Mouse (Mus musculus): ENCODE measurements around the gene Fntb. TPM values are rescaled to one million over a fixed set of nuclear protein-coding genes. Genes with fewer than 3 reads are reported as not detected.

Gene Fntb
- polyA plus RNA-seq (2012; rRNA removed) = 31.7 and 32.4 TPM in 2 replicates

- TF ChIP-seq POLR2A (IDR thresholded peaks at IDR 0.05; ENCODE audit: extremely low read depth, insufficient read depth, low read length) (peak; percentile 82), CTCF (IDR thresholded peaks at IDR 0.05; ENCODE audit: extremely low read depth, insufficient read depth, low read length) (no peak)
- H3K4me1 ChIP-seq (ENCODE audit: control insufficient read depth, insufficient read depth, low read length) = peaks cover 3% of the 10 kb centered on the region; the same call in 1 of the 2 replicates
- H3K4me3 ChIP-seq (ENCODE audit: insufficient read depth, low read length) = peak within 1 kb of the TSS; percentile 61
- peak within 1 kb of the TSS; percentile 76 for H3K27ac ChIP-seq (ENCODE audit: insufficient read depth, low read length)
Observed at GRCm38 (mm10) chr12:76765354-76765851, at the start of gene Fntb, which contains the start of gene Churc1. Fntb (plus strand) TSS chr12:76765589. Churc1 (plus strand) TSS chr12:76765538.

GRCm38 (mm10) chr12:76718384-76718783, 47.0 kb upstream of the Fntb start:
- Histone ChIP-seq H3K4me3 (ENCODE audit: insufficient read depth, low read length) (no peak overlapping the region), H3K27ac (ENCODE audit: insufficient read depth, low read length) (no peak overlapping the region), H3K4me1 (ENCODE audit: control insufficient read depth, insufficient read depth, low read length) (no peaks in the 10 kb centered on the region)
- TF ChIP-seq POLR2A (IDR thresholded peaks at IDR 0.05; ENCODE audit: extremely low read depth, insufficient read depth, low read length) (no peak), CTCF (IDR thresholded peaks at IDR 0.05; ENCODE audit: extremely low read depth, insufficient read depth, low read length) (no peak)

- TF ChIP-seq POLR2A (IDR thresholded peaks at IDR 0.05; ENCODE audit: extremely low read depth, insufficient read depth, low read length) (no peak), CTCF (IDR thresholded peaks at IDR 0.05; ENCODE audit: extremely low read depth, insufficient read depth, low read length) (no peak)
- Histone ChIP-seq H3K4me1 (ENCODE audit: control insufficient read depth, insufficient read depth, low read length) (no peaks in the 10 kb centered on the region), H3K4me3 (ENCODE audit: insufficient read depth, low read length) (no peak overlapping the region), H3K27ac (ENCODE audit: insufficient read depth, low read length) (no peak overlapping the region)
Observed at GRCm38 (mm10) chr12:76720572-76720971, 44.8 kb upstream of the Fntb start.

GRCm38 (mm10) chr12:76722026-76722425, 43.4 kb upstream of the Fntb start:
- no peaks in the 10 kb centered on the region for H3K4me1 ChIP-seq (ENCODE audit: control insufficient read depth, insufficient read depth, low read length)
- no peak overlapping the region for H3K27ac ChIP-seq (ENCODE audit: insufficient read depth, low read length)
- no peak overlapping the region for H3K4me3 ChIP-seq (ENCODE audit: insufficient read depth, low read length)
- TF ChIP-seq POLR2A (IDR thresholded peaks at IDR 0.05; ENCODE audit: extremely low read depth, insufficient read depth, low read length) (no peak), CTCF (IDR thresholded peaks at IDR 0.05; ENCODE audit: extremely low read depth, insufficient read depth, low read length) (no peak)

GRCm38 (mm10) chr12:76727955-76728354, 37.4 kb upstream of the Fntb start:
- Histone ChIP-seq H3K4me1 (ENCODE audit: control insufficient read depth, insufficient read depth, low read length) (no peaks in the 10 kb centered on the region), H3K4me3 (ENCODE audit: insufficient read depth, low read length) (no peak overlapping the region), H3K27ac (ENCODE audit: insufficient read depth, low read length) (no peak overlapping the region)
- no peak for TF ChIP-seq POLR2A (IDR thresholded peaks at IDR 0.05; ENCODE audit: extremely low read depth, insufficient read depth, low read length)
- TF ChIP-seq CTCF (IDR thresholded peaks at IDR 0.05; ENCODE audit: extremely low read depth, insufficient read depth, low read length) = no peak

GRCm38 (mm10) chr12:76750866-76751459, 14.4 kb upstream of the Fntb start:
- Histone ChIP-seq H3K4me3 (ENCODE audit: insufficient read depth, low read length) (no peak overlapping the region), H3K27ac (ENCODE audit: insufficient read depth, low read length) (no peak overlapping the region), H3K4me1 (ENCODE audit: control insufficient read depth, insufficient read depth, low read length) (no peaks in the 10 kb centered on the region)
- TF ChIP-seq CTCF (IDR thresholded peaks at IDR 0.05; ENCODE audit: extremely low read depth, insufficient read depth, low read length) (no peak), POLR2A (IDR thresholded peaks at IDR 0.05; ENCODE audit: extremely low read depth, insufficient read depth, low read length) (no peak)

GRCm38 (mm10) chr12:76752652-76753318, 12.6 kb upstream of the Fntb start:
- no peak overlapping the region for H3K4me3 ChIP-seq (ENCODE audit: insufficient read depth, low read length)

GRCm38 (mm10) chr12:76765901-76766630, 677 bp downstream of the Fntb start:
- peaks cover 3% of the 10 kb centered on the region; the same call in 1 of the 2 replicates for H3K4me1 ChIP-seq (ENCODE audit: control insufficient read depth, insufficient read depth, low read length)
- H3K4me3 ChIP-seq (ENCODE audit: insufficient read depth, low read length) = peak overlapping the region; percentile 61
- peak overlapping the region; percentile 76; the same call in 1 of the 2 replicates for H3K27ac ChIP-seq (ENCODE audit: insufficient read depth, low read length)
- no peak for TF ChIP-seq CTCF (IDR thresholded peaks at IDR 0.05; ENCODE audit: extremely low read depth, insufficient read depth, low read length)
- no peak for TF ChIP-seq POLR2A (IDR thresholded peaks at IDR 0.05; ENCODE audit: extremely low read depth, insufficient read depth, low read length)

More at GRCm38 (mm10) chr12:76752652-76753318, 12.6 kb upstream of the Fntb start:
- TF ChIP-seq POLR2A (IDR thresholded peaks at IDR 0.05; ENCODE audit: extremely low read depth, insufficient read depth, low read length) (no peak), CTCF (IDR thresholded peaks at IDR 0.05; ENCODE audit: extremely low read depth, insufficient read depth, low read length) (peak; percentile 42)
- Histone ChIP-seq H3K27ac (ENCODE audit: insufficient read depth, low read length) (no peak overlapping the region), H3K4me1 (ENCODE audit: control insufficient read depth, insufficient read depth, low read length) (no peaks in the 10 kb centered on the region)

GRCm38 (mm10) chr12:76770841-76771500, 5.6 kb downstream of the Fntb start:
- peaks cover 3% of the 10 kb centered on the region; the same call in 1 of the 2 replicates for H3K4me1 ChIP-seq (ENCODE audit: control insufficient read depth, insufficient read depth, low read length)
- H3K4me3 ChIP-seq (ENCODE audit: insufficient read depth, low read length) = no peak overlapping the region
- no peak overlapping the region for H3K27ac ChIP-seq (ENCODE audit: insufficient read depth, low read length)
- TF ChIP-seq CTCF (IDR thresholded peaks at IDR 0.05; ENCODE audit: extremely low read depth, insufficient read depth, low read length) = no peak
- TF ChIP-seq POLR2A (IDR thresholded peaks at IDR 0.05; ENCODE audit: extremely low read depth, insufficient read depth, low read length) = no peak
